Mouse (Mus musculus): ENCODE data around the gene Rpl14.
A peak's percentile ranks its signal among the peaks of the same experiment; 100 is the strongest.

Rpl14 gene

GRCm38 (mm10) chr9:120575748-120576661 lies 4.8 kb downstream of the Rpl14 start:
- DNase-seq = no peak

- DNase-seq = no peak
Observed at GRCm38 (mm10) chr9:120576662-120577013, 5.4 kb downstream of the Rpl14 start.

GRCm38 (mm10) chr9:120577133-120577651 lies 5.9 kb downstream of the Rpl14 start:
- peak; percentile 93 for DNase-seq

GRCm38 (mm10) chr9:120577706-120578405 lies 6.6 kb downstream of the Rpl14 start:
- DNase-seq = no peak

- DNase-seq = no peak
Observed at GRCm38 (mm10) chr9:120578701-120579100, 7.5 kb downstream of the Rpl14 start.

- no peak for DNase-seq
Observed at GRCm38 (mm10) chr9:120579808-120580207, 8.6 kb downstream of the Rpl14 start.

GRCm38 (mm10) chr9:120581941-120582618 lies 10.8 kb downstream of the Rpl14 start:
- peak; percentile 75 for DNase-seq

- DNase-seq = peak; percentile 92
Observed at GRCm38 (mm10) chr9:120582619-120583308, 11.5 kb downstream of the Rpl14 start.

GRCm38 (mm10) chr9:120583314-120583713 lies 12.1 kb downstream of the Rpl14 start:
- DNase-seq = no peak

GRCm38 (mm10) chr9:120586546-120586945 lies 15.3 kb downstream of the Rpl14 start:
- peak; percentile 77 for DNase-seq

- peak; percentile 78 for DNase-seq
Observed at GRCm38 (mm10) chr9:120591490-120591889, 20.2 kb downstream of the Rpl14 start.

GRCm38 (mm10) chr9:120593383-120594101 lies 22.3 kb downstream of the Rpl14 start:
- DNase-seq = no peak

- DNase-seq = no peak
Observed at GRCm38 (mm10) chr9:120594839-120595238, 23.6 kb downstream of the Rpl14 start.

GRCm38 (mm10) chr9:120595306-120595705 lies 24.1 kb downstream of the Rpl14 start:
- DNase-seq = no peak

GRCm38 (mm10) chr9:120601488-120602171 lies 30.4 kb downstream of the Rpl14 start:
- peak; percentile 82 for DNase-seq

GRCm38 (mm10) chr9:120602172-120602838 lies 31.1 kb downstream of the Rpl14 start:
- DNase-seq = peak; percentile 43

GRCm38 (mm10) chr9:120602839-120603511 lies 31.7 kb downstream of the Rpl14 start:
- peak; percentile 91 for DNase-seq

- DNase-seq = no peak
Observed at GRCm38 (mm10) chr9:120603512-120603908, 32.3 kb downstream of the Rpl14 start.

- DNase-seq = no peak
Observed at GRCm38 (mm10) chr9:120603956-120604355, 32.7 kb downstream of the Rpl14 start.

GRCm38 (mm10) chr9:120611055-120611454 lies 39.8 kb downstream of the Rpl14 start:
- DNase-seq = no peak

Measured in kidney, postnatal 14 days (tissue).